Mouse (Mus musculus) embryonic stem cell, embryonic (primary cell): Measurements from ENCODE around the gene Agpat2.

Experiments
- CTCF ChIA-PET, 4 experiments: fragments of 300-600 bp in 2 of 4; fragments of 350-600 bp in 2 of 4; sonication (Branson Sonifier 250); formaldehyde crosslinking; loops; one replicate each; lab custom pipeline; 2022; ENCODE audit warnings: inconsistent platforms in 2 of 4; lab: Charles Lee
- POLR2A ChIA-PET, 4 experiments: fragments of 300-600 bp in 2 of 4; fragments of 350-600 bp in 2 of 4; sonication (Branson Sonifier 250); formaldehyde crosslinking; loops; one replicate each; lab custom pipeline; 2022; ENCODE audit warnings: antibody characterized with exemption in 4 of 4, inconsistent platforms in 1 of 4; lab: Charles Lee

Gene Agpat2

GRCm38 (mm10) chr2:26603720-26604671 lies at the start of gene Agpat2:
Gene Agpat2 (minus strand): TSS chr2:26604417.
- ChIA-PET CTCF (interaction anchor here (0.6 to 2.9 kb wide), 25 partner anchors 9 to 621 kb away, joined by 3 to 29 read pairs (median 5); partner anchors contain the start of genes Camsap1 (in 1 of the 4), Fam69b (in 1 of the 4), Gm20532 (in 1 of the 4) and Inpp5e (in 1 of the 4)), POLR2A (interaction anchor here (0.5 to 39.5 kb wide), 99 partner anchors 8 to 439 kb away, joined by 3 to 1354 read pairs (median 5); partner anchors contain the start of genes Dnlz (in 3 of the 4), Fam69b (in 3 of the 4), Gm20532 (in 3 of the 4) and Sec16a (in 3 of the 4))

- POLR2A ChIA-PET, result interaction anchor here in 3 of 4 experiments (0.6 to 2.5 kb wide), 12 partner anchors 9 to 284 kb away, joined by 3 to 24 read pairs (median 4); partner anchors contain the start of genes Surf1 (in 2 of the 3), Surf2 (in 2 of the 3) and Surf6 (in 2 of the 3)
- CTCF ChIA-PET, result interaction anchor here (0.6 to 2.2 kb wide), 28 partner anchors 10 to 1630 kb away, joined by 3 to 16 read pairs (median 4); partner anchors contain the start of genes Surf6 (in 2 of the 4) and Gm20532 (in 1 of the 4)
Measured at GRCm38 (mm10) chr2:26646643-26647293, 42.6 kb upstream of the Agpat2 start.

- CTCF ChIA-PET, result no interaction called here
- POLR2A ChIA-PET, result interaction anchor here in 1 of 4 experiments (0.7 to 0.8 kb wide), 2 partner anchors 50 to 259 kb away, joined by 3 read pairs; partner anchors contain the start of gene Surf6
Measured at GRCm38 (mm10) chr2:26643942-26644341, 39.7 kb upstream of the Agpat2 start.

- CTCF ChIA-PET, result interaction anchor here in 3 of 4 experiments (0.5 to 1.4 kb wide), 8 partner anchors 9 to 1981 kb away, joined by 3 to 8 read pairs (median 4); partner anchors contain the start of genes Gfi1b (in 1 of the 3) and Inpp5e (in 1 of the 3)
- POLR2A ChIA-PET, result interaction anchor here (0.6 to 17.8 kb wide), 48 partner anchors 10 to 609 kb away, joined by 3 to 1354 read pairs (median 4); partner anchors contain the start of genes Surf6 (in 4 of the 4), Agpat2 (in 3 of the 4), Fam69b (in 2 of the 4) and Gm20532 (in 2 of the 4)
Measured at GRCm38 (mm10) chr2:26641006-26641647, 36.9 kb upstream of the Agpat2 start.

- CTCF ChIA-PET, result interaction anchor here in 3 of 4 experiments (0.6 to 1.4 kb wide), 8 partner anchors 10 to 399 kb away, joined by 3 to 8 read pairs (median 4); partner anchors contain the start of gene Inpp5e (in 1 of the 3)
- POLR2A ChIA-PET, result interaction anchor here (0.6 to 17.8 kb wide), 63 partner anchors 10 to 872 kb away, joined by 3 to 1354 read pairs (median 4); partner anchors contain the start of genes Surf6 (in 4 of the 4), Agpat2 (in 3 of the 4), Fam69b (in 2 of the 4) and Gm20532 (in 2 of the 4)
Measured at GRCm38 (mm10) chr2:26639838-26640830, 35.9 kb upstream of the Agpat2 start.

GRCm38 (mm10) chr2:26639083-26639482 lies 34.9 kb upstream of the Agpat2 start:
- CTCF ChIA-PET, result interaction anchor here in 1 of 4 experiments (0.6 to 0.8 kb wide), 2 partner anchors 29 to 45 kb away, joined by 3 read pairs; no protein-coding TSS in a partner anchor
- POLR2A ChIA-PET, result interaction anchor here (0.7 to 17.8 kb wide), 41 partner anchors 9 to 695 kb away, joined by 3 to 1354 read pairs (median 5); partner anchors contain the start of genes Agpat2 (in 4 of the 4), Fam69b (in 4 of the 4), Surf6 (in 3 of the 4) and Egfl7 (in 1 of the 4)

- ChIA-PET CTCF (interaction anchor here in 1 of 4 experiments (0.6 to 0.8 kb wide), 2 partner anchors 29 to 44 kb away, joined by 3 read pairs; no protein-coding TSS in a partner anchor), POLR2A (interaction anchor here (0.6 to 17.8 kb wide), 55 partner anchors 8 to 694 kb away, joined by 3 to 1354 read pairs (median 5); partner anchors contain the start of genes Agpat2 (in 4 of the 4), Fam69b (in 4 of the 4), Surf6 (in 3 of the 4) and Egfl7 (in 1 of the 4))
Measured at GRCm38 (mm10) chr2:26638572-26638971, 34.4 kb upstream of the Agpat2 start.

GRCm38 (mm10) chr2:26638039-26638438 lies 33.8 kb upstream of the Agpat2 start:
- ChIA-PET CTCF (no interaction called here), POLR2A (interaction anchor here (0.6 to 17.8 kb wide), 46 partner anchors 9 to 372 kb away, joined by 3 to 1354 read pairs (median 5); partner anchors contain the start of genes Agpat2 (in 4 of the 4), Fam69b (in 3 of the 4), Surf6 (in 2 of the 4) and Egfl7 (in 1 of the 4))

GRCm38 (mm10) chr2:26637316-26637932 lies 33.2 kb upstream of the Agpat2 start:
- ChIA-PET POLR2A (interaction anchor here (0.6 to 17.8 kb wide), 57 partner anchors 9 to 902 kb away, joined by 3 to 1354 read pairs (median 6); partner anchors contain the start of genes Agpat2 (in 4 of the 4), Gm20532 (in 3 of the 4), Fam69b (in 2 of the 4) and Surf6 (in 2 of the 4)), CTCF (interaction anchor here in 2 of 4 experiments (0.5 to 2.6 kb wide), 4 partner anchors 9 to 51 kb away, joined by 3 to 11 read pairs (median 3); partner anchors contain the start of gene Agpat2 (in 1 of the 2))

- CTCF ChIA-PET, result interaction anchor here (0.6 to 3.5 kb wide), 16 partner anchors 11 to 601 kb away, joined by 3 to 17 read pairs (median 6); partner anchors contain the start of gene Agpat2 (in 3 of the 4)
- POLR2A ChIA-PET, result interaction anchor here (0.6 to 17.8 kb wide), 120 partner anchors 8 to 1437 kb away, joined by 3 to 1354 read pairs (median 4); partner anchors contain the start of genes Agpat2 (in 4 of the 4), Gm20532 (in 3 of the 4), Surf6 (in 3 of the 4) and Fam69b (in 2 of the 4)
Measured at GRCm38 (mm10) chr2:26636325-26636635, 32.1 kb upstream of the Agpat2 start.

- POLR2A ChIA-PET, result interaction anchor here (0.6 to 17.8 kb wide), 137 partner anchors 8 to 1436 kb away, joined by 3 to 1354 read pairs (median 4); partner anchors contain the start of genes Agpat2 (in 4 of the 4), Surf6 (in 4 of the 4), Fam69b (in 2 of the 4) and Gm20532 (in 2 of the 4)
- CTCF ChIA-PET, result interaction anchor here (0.6 to 3.5 kb wide), 16 partner anchors 11 to 602 kb away, joined by 3 to 17 read pairs (median 6); partner anchors contain the start of gene Agpat2 (in 3 of the 4)
Measured at GRCm38 (mm10) chr2:26635489-26636324, 31.5 kb upstream of the Agpat2 start.

- ChIA-PET CTCF (interaction anchor here (0.6 to 3.5 kb wide), 8 partner anchors 12 to 70 kb away, joined by 3 to 17 read pairs (median 6); partner anchors contain the start of gene Agpat2 (in 2 of the 4)), POLR2A (interaction anchor here (0.6 to 17.8 kb wide), 87 partner anchors 7 to 1100 kb away, joined by 3 to 1354 read pairs (median 4); partner anchors contain the start of genes Agpat2 (in 4 of the 4), Fam69b (in 2 of the 4), Gm20532 (in 2 of the 4) and Sec16a (in 2 of the 4))
Measured at GRCm38 (mm10) chr2:26634629-26635488, 30.6 kb upstream of the Agpat2 start.
